In the genomic region with DNA sequence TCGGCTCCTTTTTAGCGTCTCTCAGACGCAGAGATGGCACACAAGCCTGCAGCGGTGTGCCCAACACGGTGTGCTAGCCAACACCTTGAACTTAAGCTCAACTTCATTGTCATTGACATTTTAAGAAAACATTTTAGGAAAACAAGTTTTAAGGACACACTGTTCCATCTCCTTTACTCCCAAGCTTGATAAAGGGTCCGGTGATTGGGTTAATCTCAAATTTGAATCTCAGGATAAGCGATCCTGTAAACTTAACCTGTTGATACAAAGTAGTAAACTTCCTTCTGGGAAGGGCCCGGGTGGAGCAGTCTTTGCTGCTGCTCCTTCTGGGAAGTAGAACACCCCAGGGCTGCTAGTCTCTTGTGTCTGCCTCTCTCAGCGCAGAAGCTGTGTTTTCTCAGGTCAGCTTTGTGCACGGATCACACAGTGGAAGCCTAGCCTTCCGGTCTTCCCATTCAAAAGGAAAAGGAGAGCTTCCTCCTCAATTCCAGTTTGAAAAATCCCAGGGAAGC, we compare ENCODE assay signal across 12 mouse cellular contexts.
DNase-seq lines count a peak whose midpoint lies in the region; ATAC-seq and TF ChIP-seq lines count a peak whose summit lies in the region.
"Had no signal": no experiment of that assay in that cellular context is flagged by ENCODE, and none has a peak within 500 bp of the region (broad histone marks: within the 10 kb centered on the region; RNA-seq: fewer than 3 reads in every experiment).

No protein-coding gene starts in this region.

- peak overlapping the region; percentile 11; the same call in 1 of the 2 replicates for H3K27ac ChIP-seq in hindbrain, postnatal 0 days
- H3K27ac ChIP-seq in hindbrain, embryonic 13.5 days, result no peak overlapping the region
- H3K27ac ChIP-seq in liver, embryonic 12.5 days, result 0 out of 2 replicates have a peak overlapping the region, but pooled peaks have one; percentile 9
- H3K27ac ChIP-seq: limb, embryonic 13.5 days; midbrain, embryonic 13.5 days; neural tube, embryonic 12.5 days had no signal

- DNase-seq in adrenal gland, adult (ENCODE audit: inconsistent age in 2 of 2, low spot score in 1 of 2), result peak; percentile 49 to 62
- no peak for DNase-seq in adrenal gland, adult 2 months
- no peak for DNase-seq in hindbrain, postnatal 0 days (ENCODE audit: low spot score)
- no peak for DNase-seq in frontal cortex, postnatal 25 days (ENCODE audit: low spot score in 2 of 2)
- DNase-seq in spleen, postnatal 36 days (ENCODE audit: low spot score in 2 of 2), result no peak

- no peak overlapping the region for H3K4me2 ChIP-seq in hindbrain, postnatal 0 days (ENCODE audit: low read depth, low read length)
- no peak overlapping the region for H3K4me2 ChIP-seq in hindbrain, embryonic 13.5 days
- H3K4me2 ChIP-seq in liver, embryonic 12.5 days, result peak overlapping the region; percentile 6; the same call in 1 of the 2 replicates
- H3K4me2 ChIP-seq: limb, embryonic 13.5 days; midbrain, embryonic 13.5 days; neural tube, embryonic 12.5 days had no signal

- 85% methylated on average over 11 of the region's 11 CpGs for WGBS in hindbrain, postnatal 0 days
- WGBS in hindbrain, embryonic 13.5 days, result 85% methylated on average over 11 of the region's 11 CpGs
- WGBS in liver, embryonic 12.5 days (ENCODE audit: insufficient replicate concordance), result 51% methylated on average over 11 of the region's 11 CpGs

- no peak overlapping the region for H3K4me3 ChIP-seq in hindbrain, postnatal 0 days (ENCODE audit: low read length)
- H3K4me3 ChIP-seq in hindbrain, embryonic 13.5 days, result no peak overlapping the region
- peak overlapping the region; percentile 26 for H3K4me3 ChIP-seq in E14TG2a.4 (replicated peaks; ENCODE audit: low read length)
- H3K4me3 ChIP-seq in liver, embryonic 12.5 days, result no peak overlapping the region
- H3K4me3 ChIP-seq: limb, embryonic 13.5 days; midbrain, embryonic 13.5 days; neural tube, embryonic 12.5 days had no signal

- no peaks in the 10 kb centered on the region for H3K36me3 ChIP-seq in hindbrain, postnatal 0 days (ENCODE audit: insufficient read depth, low read length)
- no peaks in the 10 kb centered on the region for H3K36me3 ChIP-seq in hindbrain, embryonic 13.5 days
- peaks cover 8% of the 10 kb centered on the region; the same call in 1 of the 2 replicates for H3K36me3 ChIP-seq in E14TG2a.4 (ENCODE audit: insufficient read depth, low read length)
- H3K36me3 ChIP-seq in liver, embryonic 12.5 days, result no peaks in the 10 kb centered on the region
- H3K36me3 ChIP-seq: limb, embryonic 13.5 days; midbrain, embryonic 13.5 days; neural tube, embryonic 12.5 days had no signal

- H3K27me3 ChIP-seq in hindbrain, postnatal 0 days (ENCODE audit: insufficient read depth, low read length), result no peaks in the 10 kb centered on the region
- H3K27me3 ChIP-seq in hindbrain, embryonic 13.5 days, result no peaks in the 10 kb centered on the region
- no peaks in the 10 kb centered on the region for H3K27me3 ChIP-seq in E14TG2a.4 (ENCODE audit: insufficient read depth, low read length)
- no peaks in the 10 kb centered on the region for H3K27me3 ChIP-seq in liver, embryonic 12.5 days (replicated peaks)
- H3K27me3 ChIP-seq: limb, embryonic 13.5 days; midbrain, embryonic 13.5 days; neural tube, embryonic 12.5 days had no signal

- H3K4me1 ChIP-seq in hindbrain, postnatal 0 days (ENCODE audit: insufficient read depth, low read length), result peaks cover 28% of the 10 kb centered on the region
- H3K4me1 ChIP-seq in hindbrain, embryonic 13.5 days (replicated peaks), result peaks cover 48% of the 10 kb centered on the region
- H3K4me1 ChIP-seq in E14TG2a.4 (replicated peaks; ENCODE audit: low read depth, low read length), result peaks cover 86% of the 10 kb centered on the region
- peaks cover 20% of the 10 kb centered on the region for H3K4me1 ChIP-seq in liver, embryonic 12.5 days

- ATAC-seq in hindbrain, postnatal 0 days, result no peak
- ATAC-seq in hindbrain, embryonic 13.5 days (ENCODE audit: low FRiP score), result no peak
- peak; percentile 25; the same call in 1 of the 2 replicates for ATAC-seq in liver, embryonic 12.5 days
- ATAC-seq: forebrain, embryonic 16.5 days; midbrain, embryonic 13.5 days had no signal

- H3K9me3 ChIP-seq in hindbrain, postnatal 0 days (ENCODE audit: low read length), result no peaks in the 10 kb centered on the region
- no peaks in the 10 kb centered on the region for H3K9me3 ChIP-seq in hindbrain, embryonic 13.5 days
- no peaks in the 10 kb centered on the region for H3K9me3 ChIP-seq in E14TG2a.4 (ENCODE audit: low read length)
- no peaks in the 10 kb centered on the region for H3K9me3 ChIP-seq in liver, embryonic 12.5 days (replicated peaks)
- H3K9me3 ChIP-seq: limb, embryonic 13.5 days; midbrain, embryonic 13.5 days; neural tube, embryonic 12.5 days had no signal

- no peak overlapping the region for H3K9ac ChIP-seq in hindbrain, postnatal 0 days (replicated peaks; ENCODE audit: low read length)
- no peak overlapping the region for H3K9ac ChIP-seq in hindbrain, embryonic 13.5 days
- no peak overlapping the region for H3K9ac ChIP-seq in liver, embryonic 12.5 days
- H3K9ac ChIP-seq: limb, embryonic 13.5 days; midbrain, embryonic 13.5 days; neural tube, embryonic 12.5 days had no signal

- no peak for TF ChIP-seq CTCF in hindbrain, postnatal 0 days (IDR thresholded peaks at IDR 0.05; ENCODE audit: low read depth)
- no peak for TF ChIP-seq CTCF in E14TG2a.4 (conservative IDR thresholded peaks at IDR 0.05; ENCODE audit: low read length)

Comparison
In these comparisons a context has a peak if more than half of its experiments do, and no peak if none do; other contexts are left out.
1. DNase-seq: peak in adrenal gland, adult (2 of 2); none in adrenal gland, adult 2 months (single experiment), hindbrain, postnatal 0 days (single experiment), frontal cortex, postnatal 25 days (0 of 2) and spleen, postnatal 36 days (0 of 2).